Mouse (Mus musculus) megakaryocyte, embryonic 14.5 days (primary cell): ENCODE measurements around the gene Kcnip4. TPM values are rescaled to one million over a fixed set of nuclear protein-coding genes. Genes with fewer than 3 reads are reported as not detected.

Experiments used
- H3K27me3 ChIP-seq: replicated peaks from 2 replicates; pipeline ENCODE3; 2012; ENCODE audit warnings: inconsistent platforms
- H3K36me3 ChIP-seq: replicated peaks from 2 replicates; pipeline ENCODE3; 2012; ENCODE audit warnings: low read length, inconsistent platforms, mixed read lengths
- H3K4me1 ChIP-seq: 2 replicates; pipeline ENCODE4 v1.6.1; 2012; ENCODE audit warnings: inconsistent platforms
- H3K4me3 ChIP-seq: replicated peaks from 2 replicates; pipeline ENCODE3; 2012; ENCODE audit warnings: moderate library complexity, mild to moderate bottlenecking, inconsistent platforms
- H3K9me3 ChIP-seq: 2 replicates; pipeline ENCODE4 v1.6.1; 2012; ENCODE audit warnings: inconsistent platforms
- FLI1 ChIP-seq: IDR thresholded peaks from 2 replicates; pipeline ENCODE4 v1.6.1; 2012; ENCODE audit warnings: low read length, inconsistent platforms, mixed read lengths
- GATA1 ChIP-seq: IDR thresholded peaks from 3 replicates; pipeline ENCODE4 v1.6.1; 2012; ENCODE audit warnings: mixed read lengths, low read length, inconsistent platforms, borderline replicate concordance
- polyA plus RNA-seq: library from polyadenylated mRNA; stranded (reverse); fragments of >175 nt; gene quantifications from 2 replicates; pipeline ENCODE4 v1.2.3, GENCODE M21; 2012; ENCODE audit warnings: low replicate concordance; ENCODE audit not compliant: insufficient read depth

The Kcnip4 gene
- polyA plus RNA-seq, 1 experiment, result not detected

- TF ChIP-seq FLI1, result no peak
- no peaks in the 10 kb centered on the region for H3K9me3 ChIP-seq
- no peaks in the 10 kb centered on the region for H3K27me3 ChIP-seq
- H3K4me3 ChIP-seq, result no peak overlapping the region
- H3K4me1 ChIP-seq, result no peaks in the 10 kb centered on the region
- H3K36me3 ChIP-seq, result no peaks in the 10 kb centered on the region
These were observed 374.4 kb downstream of the Kcnip4 start for GRCm38 (mm10) chr5:49150116-49150811.

- TF ChIP-seq GATA1 (no peak), FLI1 (no peak)
- no peaks in the 10 kb centered on the region for H3K36me3 ChIP-seq
- H3K4me3 ChIP-seq, result no peak overlapping the region
- no peaks in the 10 kb centered on the region for H3K4me1 ChIP-seq
- H3K9me3 ChIP-seq, result no peaks in the 10 kb centered on the region
- no peaks in the 10 kb centered on the region for H3K27me3 ChIP-seq
These were observed 375.0 kb downstream of the Kcnip4 start for GRCm38 (mm10) chr5:49149684-49150083.

DNA sequence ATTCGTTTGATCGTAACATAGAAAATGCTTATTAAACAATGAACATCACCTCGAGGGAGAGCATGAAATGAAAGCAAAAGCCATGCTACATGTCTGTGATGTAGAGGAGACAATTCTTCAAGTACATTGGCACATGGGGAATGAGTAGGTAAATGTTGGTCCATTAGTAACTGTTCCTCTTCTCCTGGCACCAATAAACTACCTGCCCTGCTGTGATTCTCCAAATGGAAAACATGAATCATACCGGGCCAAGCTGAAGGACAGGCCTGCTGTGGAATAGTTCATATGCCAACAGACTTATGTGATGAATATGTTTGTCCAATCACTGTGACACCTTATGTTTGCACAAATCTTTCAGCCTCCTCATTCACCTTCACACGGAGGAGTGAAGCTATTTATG lies 429.3 kb downstream of the Kcnip4 start:
- H3K4me1 ChIP-seq, result no peaks in the 10 kb centered on the region
- no peak overlapping the region for H3K4me3 ChIP-seq
- H3K36me3 ChIP-seq, result no peaks in the 10 kb centered on the region
- TF ChIP-seq GATA1 (no peak), FLI1 (no peak)
- H3K27me3 ChIP-seq, result no peaks in the 10 kb centered on the region
- no peaks in the 10 kb centered on the region for H3K9me3 ChIP-seq

DNA sequence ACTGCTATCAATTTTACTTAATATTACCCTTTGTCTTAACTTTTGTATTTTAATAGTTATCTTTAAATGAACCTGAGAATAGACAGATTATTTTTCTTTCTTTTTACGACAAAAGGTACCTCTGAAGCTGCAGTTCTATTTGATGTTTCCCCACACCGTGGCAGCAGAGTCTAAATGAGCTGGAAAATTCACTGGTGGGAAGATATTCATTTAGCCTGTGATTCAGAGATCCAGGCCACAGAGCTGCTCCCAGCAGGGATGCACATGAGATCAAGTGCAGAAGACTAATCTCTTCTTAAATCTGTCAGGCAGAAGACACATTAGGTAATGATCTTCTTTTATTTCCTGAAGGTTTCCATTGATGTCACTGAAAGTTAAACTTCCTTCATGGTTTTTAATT lies 429.8 kb downstream of the Kcnip4 start:
- Histone ChIP-seq H3K27me3 (no peaks in the 10 kb centered on the region), H3K4me3 (no peak overlapping the region), H3K4me1 (no peaks in the 10 kb centered on the region), H3K9me3 (no peaks in the 10 kb centered on the region), H3K36me3 (no peaks in the 10 kb centered on the region)
- TF ChIP-seq GATA1 (no peak), FLI1 (no peak)

DNA sequence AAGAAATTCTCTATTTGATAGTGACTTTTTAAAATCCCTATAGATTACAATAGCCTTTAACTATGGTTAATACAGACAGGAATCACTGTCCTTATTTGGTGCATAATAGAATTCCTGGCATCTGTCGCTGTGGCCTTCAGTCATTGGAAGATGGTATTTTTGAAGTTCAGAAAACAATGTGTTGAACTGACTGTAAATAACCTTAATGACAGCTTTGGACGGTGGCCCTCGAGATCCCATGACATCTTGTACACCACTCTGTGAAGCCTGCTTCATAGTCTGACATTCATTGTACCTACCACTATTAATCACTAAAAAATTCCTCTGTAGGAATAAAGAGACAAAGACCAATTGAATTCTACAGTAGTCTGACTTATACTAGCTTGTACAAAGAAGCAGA lies 430.4 kb downstream of the Kcnip4 start:
- Histone ChIP-seq H3K4me3 (no peak overlapping the region), H3K36me3 (no peaks in the 10 kb centered on the region), H3K27me3 (no peaks in the 10 kb centered on the region), H3K4me1 (no peaks in the 10 kb centered on the region), H3K9me3 (no peaks in the 10 kb centered on the region)
- TF ChIP-seq FLI1 (no peak), GATA1 (no peak)

DNA sequence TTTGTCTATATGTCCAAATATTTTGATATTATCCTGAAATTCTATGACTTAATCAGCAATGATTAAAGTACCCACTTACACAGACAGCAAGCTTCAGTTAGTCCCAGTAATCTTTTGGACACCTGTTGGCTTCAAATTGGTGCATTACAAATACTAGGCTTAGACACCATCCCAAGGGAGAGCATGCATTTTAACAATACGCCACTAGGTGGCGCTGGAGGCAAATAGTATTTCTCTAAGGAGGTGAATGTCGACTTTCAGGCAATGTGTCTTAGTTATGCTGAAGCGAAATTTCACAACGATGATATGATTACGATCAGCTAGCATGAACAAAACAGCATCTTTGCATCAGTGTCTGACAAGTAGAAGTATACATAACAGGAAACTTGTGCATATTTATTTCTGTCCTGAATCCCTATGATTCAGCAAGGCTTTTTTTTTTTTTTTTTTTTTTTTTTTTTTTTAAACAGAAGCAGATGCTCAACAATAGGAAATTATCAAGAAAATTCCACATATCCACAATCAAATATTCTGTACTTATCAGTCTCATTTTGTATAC lies 434.5 kb downstream of the Kcnip4 start:
- H3K27me3 ChIP-seq, result no peaks in the 10 kb centered on the region
- no peak for TF ChIP-seq FLI1
- TF ChIP-seq GATA1, result no peak
- no peaks in the 10 kb centered on the region for H3K36me3 ChIP-seq
- no peak overlapping the region for H3K4me3 ChIP-seq
- no peaks in the 10 kb centered on the region for H3K4me1 ChIP-seq
- H3K9me3 ChIP-seq, result no peaks in the 10 kb centered on the region

GRCm38 (mm10) chr5:49065646-49066045 lies 459.1 kb downstream of the Kcnip4 start:
- H3K4me1 ChIP-seq, result no peaks in the 10 kb centered on the region
- TF ChIP-seq GATA1 (no peak), FLI1 (no peak)
- no peaks in the 10 kb centered on the region for H3K27me3 ChIP-seq
- H3K36me3 ChIP-seq, result no peaks in the 10 kb centered on the region
- no peak overlapping the region for H3K4me3 ChIP-seq
- H3K9me3 ChIP-seq, result no peaks in the 10 kb centered on the region

DNA sequence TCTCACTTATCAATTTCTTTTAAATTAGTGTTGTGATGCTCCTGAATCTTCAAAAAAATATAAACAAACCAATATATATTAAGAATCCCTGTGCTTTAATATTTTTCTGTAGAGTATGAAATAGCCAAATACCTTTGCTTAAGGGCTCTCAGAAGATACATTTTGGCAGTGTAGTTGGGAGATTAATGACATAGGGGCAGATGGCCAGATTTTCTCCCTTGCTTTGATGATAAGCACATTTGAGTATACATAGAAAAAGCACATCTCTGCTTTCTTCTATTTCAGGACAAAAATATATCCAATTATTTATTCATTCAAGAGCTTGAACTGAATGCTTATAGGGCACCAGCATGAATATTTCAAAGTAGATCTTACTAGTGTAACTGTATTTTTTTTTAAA lies 465.8 kb downstream of the Kcnip4 start:
- H3K4me1 ChIP-seq, result no peaks in the 10 kb centered on the region
- H3K36me3 ChIP-seq, result no peaks in the 10 kb centered on the region
- H3K4me3 ChIP-seq, result no peak overlapping the region
- TF ChIP-seq GATA1, result no peak
- no peak for TF ChIP-seq FLI1
- no peaks in the 10 kb centered on the region for H3K27me3 ChIP-seq
- no peaks in the 10 kb centered on the region for H3K9me3 ChIP-seq

DNA sequence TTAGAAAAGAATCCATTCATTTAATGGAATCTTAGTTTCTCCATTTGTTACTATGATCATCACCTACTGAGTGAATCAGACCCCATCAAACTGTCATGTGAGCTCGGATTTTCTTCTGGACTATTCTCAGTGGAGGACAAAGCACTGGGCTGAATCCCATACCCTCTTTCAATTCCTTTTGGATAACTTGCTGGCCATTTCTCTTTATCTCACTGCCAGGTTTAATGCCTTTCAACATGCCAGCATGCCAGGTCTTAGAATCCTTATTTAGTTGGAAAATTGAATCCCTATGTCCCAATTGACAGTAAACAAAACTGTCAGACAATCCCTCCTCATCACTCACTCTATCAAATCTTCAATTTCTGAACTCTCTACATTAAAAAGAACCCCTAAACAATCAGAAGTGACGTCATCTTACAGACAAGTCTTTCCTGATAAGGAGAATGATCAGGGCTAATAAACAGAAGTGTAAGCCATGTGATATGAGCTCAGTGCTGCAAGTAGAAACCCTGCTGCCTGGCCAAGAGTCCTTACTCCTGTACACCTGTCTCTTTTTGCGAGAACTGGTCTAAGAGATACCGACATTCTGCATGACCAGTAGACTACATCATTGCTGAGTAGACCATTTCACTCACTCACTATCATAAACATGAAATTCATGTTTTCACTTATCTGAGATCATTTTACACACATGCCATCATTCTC lies 466.9 kb downstream of the Kcnip4 start:
- H3K36me3 ChIP-seq, result no peaks in the 10 kb centered on the region
- no peaks in the 10 kb centered on the region for H3K9me3 ChIP-seq
- TF ChIP-seq FLI1 (no peak), GATA1 (no peak)
- H3K4me3 ChIP-seq, result no peak overlapping the region
- no peaks in the 10 kb centered on the region for H3K4me1 ChIP-seq
- no peaks in the 10 kb centered on the region for H3K27me3 ChIP-seq

DNA sequence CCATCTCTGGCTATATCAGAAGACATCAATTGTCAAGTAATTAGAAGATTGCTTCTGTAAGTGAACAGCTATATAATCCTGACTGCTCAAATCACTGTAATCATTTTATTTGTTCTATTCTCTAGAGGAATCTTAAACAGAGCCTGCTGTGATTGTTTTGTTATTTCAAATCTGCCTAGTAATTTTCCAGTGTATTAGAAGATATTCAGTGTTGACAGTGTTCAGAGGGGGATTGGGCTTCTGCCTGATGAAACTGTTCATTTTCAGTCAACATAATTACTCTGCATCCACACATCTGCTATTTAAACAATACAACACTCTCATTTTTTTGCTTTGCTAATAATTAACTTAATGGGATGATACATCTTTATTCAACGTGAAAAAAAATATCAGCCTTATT lies 476.7 kb downstream of the Kcnip4 start:
- Histone ChIP-seq H3K4me3 (no peak overlapping the region), H3K9me3 (no peaks in the 10 kb centered on the region), H3K36me3 (no peaks in the 10 kb centered on the region), H3K4me1 (no peaks in the 10 kb centered on the region), H3K27me3 (no peaks in the 10 kb centered on the region)
- no peak for TF ChIP-seq GATA1
- TF ChIP-seq FLI1, result no peak
